Mouse (Mus musculus): ENCODE measurements at regions not wholly inside any gene's neighbourhood (a gene's known extent, or its start where the extent isn't known, plus 50 kb on each side); places are given as distances from the start of the nearest gene placed in this dataset.

- DNase-seq, result peak; percentile 18
These were observed 95.2 kb upstream of the Cpeb2 start for GRCm38 (mm10) chr5:43137777-43138176.

- DNase-seq, result no peak
These were observed 94.0 kb upstream of the Cpeb2 start for GRCm38 (mm10) chr5:43138931-43139486.

- DNase-seq, result no peak
These were observed 93.2 kb upstream of the Cpeb2 start for GRCm38 (mm10) chr5:43139813-43140212.

- no peak for DNase-seq
These were observed 87.0 kb upstream of the Cpeb2 start for GRCm38 (mm10) chr5:43145939-43146338.

- no peak for DNase-seq
These were observed 86.0 kb upstream of the Cpeb2 start for GRCm38 (mm10) chr5:43146928-43147327.

GRCm38 (mm10) chr5:43148486-43148885, 84.5 kb upstream of the Cpeb2 start:
- peak; percentile 55 for DNase-seq

- peak; percentile 13 for DNase-seq
These were observed 83.4 kb upstream of the Cpeb2 start for GRCm38 (mm10) chr5:43149559-43149958.

GRCm38 (mm10) chr5:43151099-43151774, 81.7 kb upstream of the Cpeb2 start:
- peak; percentile 12 for DNase-seq

- no peak for DNase-seq
These were observed 80.8 kb upstream of the Cpeb2 start for GRCm38 (mm10) chr5:43152119-43152611.

- no peak for DNase-seq
These were observed 80.1 kb upstream of the Cpeb2 start for GRCm38 (mm10) chr5:43152881-43153280.

GRCm38 (mm10) chr5:43156771-43157170, 76.2 kb upstream of the Cpeb2 start:
- DNase-seq, result peak; percentile 43

GRCm38 (mm10) chr5:43160140-43160539, 72.8 kb upstream of the Cpeb2 start:
- DNase-seq, result no peak

- DNase-seq, result no peak
These were observed 51.5 kb upstream of the Cpeb2 start for GRCm38 (mm10) chr5:43181475-43181874.
